Mouse (Mus musculus) cerebellum, adult 2 months (tissue): Measurements from ENCODE around the gene Adam23.

Source experiments
- CTCF ChIP-seq: fragments of 200-500 bp; IDR thresholded peaks from 2 replicates; pipeline ENCODE4 v1.5.1; 2011; ENCODE audit warnings: low read depth, mild to moderate bottlenecking, control low read depth, low read length, moderate library complexity, borderline replicate concordance; ENCODE audit not compliant: insufficient read depth
- POLR2A ChIP-seq: fragments of 200-500 bp; IDR thresholded peaks from 2 replicates; pipeline ENCODE4 v1.6.1; 2011; ENCODE audit warnings: low read length, control low read depth, borderline replicate concordance; ENCODE audit not compliant: insufficient read depth

- TF ChIP-seq CTCF (no peak), POLR2A (no peak)
Measured at GRCm38 (mm10) chr1:63408344-63408743, 37.3 kb upstream of the Adam23 start.
